ENCODE assay signal across 8 mouse cellular contexts in the genomic region with DNA sequence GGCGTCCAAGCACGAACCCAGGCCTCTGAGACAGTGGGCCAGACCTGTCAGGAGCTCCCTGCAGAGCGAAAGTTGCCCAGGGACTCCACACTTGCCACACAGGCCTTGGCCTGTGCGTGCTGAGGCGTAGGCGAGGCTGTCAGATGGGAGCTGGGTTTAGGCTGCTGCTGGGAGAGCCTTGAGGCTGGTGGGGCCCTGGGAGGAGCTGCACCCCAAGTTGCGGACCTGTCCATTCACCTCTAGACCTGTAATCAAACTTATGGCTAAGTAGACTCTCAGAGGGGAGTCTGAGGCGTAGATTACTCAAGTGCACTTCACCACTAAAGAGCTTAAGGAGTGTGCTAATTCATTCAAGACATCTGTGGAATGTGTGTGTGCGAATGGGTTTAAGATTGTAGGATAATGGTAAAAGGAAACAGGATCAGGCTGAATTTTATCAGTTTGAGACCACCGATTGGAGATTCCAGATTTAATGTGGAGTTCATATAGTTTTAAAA. TPM values are rescaled to one million over a fixed set of nuclear protein-coding genes. Genes with fewer than 3 reads are reported as not detected.
A peak's percentile ranks its signal among the peaks of the same experiment; 100 is the strongest.
DNase-seq lines count a peak whose midpoint lies in the region; ATAC-seq and TF ChIP-seq lines count a peak whose summit lies in the region.

No protein-coding gene starts in this region.

- peak overlapping the region; percentile 83 for H3K9ac ChIP-seq in ES-E14 (ENCODE audit: insufficient read depth, low read depth, low read length, poor library complexity, severe bottlenecking)
- peak overlapping the region; percentile 71 for H3K9ac ChIP-seq in hindbrain, embryonic 11.5 days (ENCODE audit: low read depth, low read length)

- H3K36me3 ChIP-seq in heart, embryonic 10.5 days: no peaks in the 10 kb centered on the region
- H3K36me3 ChIP-seq in ES-E14 (ENCODE audit: control insufficient read depth, insufficient read depth, low read length, poor library complexity, severe bottlenecking): no peaks in the 10 kb centered on the region
- H3K36me3 ChIP-seq in hindbrain, embryonic 11.5 days (ENCODE audit: control insufficient read depth, insufficient read depth, low read length): no peaks in the 10 kb centered on the region

- in situ Hi-C loops in ES-E14 (cut with MboI; ENCODE audit: low sequenced_read_pairs in 2 of 2, unreplicated experiment in 2 of 2): no loop called here

- no peaks in the 10 kb centered on the region for H3K9me3 ChIP-seq in heart, embryonic 10.5 days
- no peaks in the 10 kb centered on the region for H3K9me3 ChIP-seq in ES-E14 (ENCODE audit: control insufficient read depth, insufficient read depth, low read depth, low read length)
- no peaks in the 10 kb centered on the region for H3K9me3 ChIP-seq in hindbrain, embryonic 11.5 days (ENCODE audit: control insufficient read depth, low read length)

- peak overlapping the region; percentile 80 for H3K4me3 ChIP-seq in heart, embryonic 10.5 days
- H3K4me3 ChIP-seq in ES-E14 (ENCODE audit: insufficient read depth in 1 of 2, low read depth in 1 of 2, low read length in 2 of 2, poor library complexity in 1 of 2, severe bottlenecking in 1 of 2): peak overlapping the region; percentile 85 to 100
- H3K4me3 ChIP-seq in hindbrain, embryonic 11.5 days (ENCODE audit: low read depth, low read length): peak overlapping the region; percentile 43

- H3K27me3 ChIP-seq in heart, embryonic 10.5 days (ENCODE audit: insufficient read depth, poor library complexity, severe bottlenecking): no peaks in the 10 kb centered on the region
- no peaks in the 10 kb centered on the region for H3K27me3 ChIP-seq in hindbrain, embryonic 11.5 days (ENCODE audit: control insufficient read depth, insufficient read depth, low read length)

- H3K4me2 ChIP-seq in hindbrain, embryonic 11.5 days (replicated peaks; ENCODE audit: low read depth, low read length): peak overlapping the region; percentile 82

- peak overlapping the region; percentile 93 for H3K27ac ChIP-seq in heart, embryonic 10.5 days
- 0 out of 2 replicates have a peak overlapping the region, but pooled peaks have one; percentile 27 for H3K27ac ChIP-seq in ES-E14 (ENCODE audit: insufficient read depth, low read depth, low read length, poor library complexity, severe bottlenecking)
- H3K27ac ChIP-seq in hindbrain, embryonic 11.5 days (ENCODE audit: low read depth, low read length): peak overlapping the region; percentile 68; the same call in 1 of the 2 replicates

- WGBS in heart, embryonic 10.5 days: 8% methylated on average over 10 of the region's 10 CpGs
- 18% methylated on average over 10 of the region's 10 CpGs for WGBS in hindbrain, embryonic 11.5 days

- ATAC-seq in hindbrain, embryonic 11.5 days (ENCODE audit: low FRiP score): no peak

- intact Hi-C loops in heart, postnatal 25 days (cut with DNase I): loop anchor here (5.0 kb wide), 1 partner anchor 56 kb away; no protein-coding TSS in a partner anchor

- DNase-seq in heart, embryonic 10.5 days (ENCODE audit: low spot score): no peak
- no peak for DNase-seq in heart, postnatal 25 days (ENCODE audit: low spot score)
- DNase-seq in ES-E14 (ENCODE audit: low read depth, low spot score): no peak
- DNase-seq in hindbrain, embryonic 11.5 days (ENCODE audit: low spot score): no peak
- DNase-seq in lung, postnatal 25 days (ENCODE audit: low spot score): peak; percentile 71
- DNase-seq in B cell, adult 2 months: no peak
- no peak for DNase-seq in gastrocnemius, postnatal 25 days
- no peak for DNase-seq in adrenal gland, postnatal 14 days

- H3K4me1 ChIP-seq in heart, embryonic 10.5 days: peaks cover 17% of the 10 kb centered on the region
- peaks cover 2 to 4% of the 10 kb centered on the region in 2 experiments; a peak in 2 of 4 replicates for H3K4me1 ChIP-seq in ES-E14 (ENCODE audit: control insufficient read depth in 2 of 2, insufficient read depth in 2 of 2, low read length in 2 of 2, poor library complexity in 1 of 2)
- H3K4me1 ChIP-seq in hindbrain, embryonic 11.5 days (replicated peaks; ENCODE audit: control insufficient read depth, insufficient read depth, low read length): no peaks in the 10 kb centered on the region

TF ChIP-seq in ES-E14, 5 proteins besides CTCF, POLR2A, EP300 and RAD21:
- TF ChIP-seq CHD2 (IDR thresholded peaks at IDR 0.05; ENCODE audit: low read depth, low read length) (no peak), MAFK (IDR thresholded peaks at IDR 0.05; ENCODE audit: insufficient read depth, low read depth, low read length) (no peak), ZC3H11A (IDR thresholded peaks at IDR 0.05; ENCODE audit: borderline replicate concordance, low read depth, low read length) (no peak), HCFC1 (IDR thresholded peaks at IDR 0.05; ENCODE audit: borderline replicate concordance, insufficient read depth, low read length) (no peak), ZNF384 (IDR thresholded peaks at IDR 0.05; ENCODE audit: low read depth, low read length) (no peak)
TF ChIP-seq in ES-E14: peak in this region for 0.

RNA-seq across cellular contexts. Expression of gene Tcaim, which starts 0.6 kb away (rescaled TPM):
- polyA plus RNA-seq in heart, embryonic 10.5 days (2016; fragmentation: Nextera tagmentation; extraction: Ambion mirVana): 3.2 and 4.5 TPM in 2 replicates
- total RNA-seq in heart, postnatal 25 days (2021): 10 to 100 TPM; 49.6 to 50.8 TPM
- 3.4 and 4.5 TPM in 2 replicates for total RNA-seq in ES-E14 (2012; rRNA removed)
- 6.5 and 7.6 TPM in 2 replicates for polyA plus RNA-seq in hindbrain, embryonic 11.5 days (2014; fragmentation: Nextera tagmentation; extraction: Ambion mirVana)
- 10 to 100 TPM; 27.6 to 29.4 TPM for total RNA-seq in gastrocnemius, postnatal 25 days (2021)
- total RNA-seq in adrenal gland, postnatal 14 days (2021): 16.7 and 17.7 TPM in 2 replicates

RNA-seq across cellular contexts. Expression of gene Gm35549, which starts 37.9 kb away (rescaled TPM):
- polyA plus RNA-seq in heart, embryonic 10.5 days (2016; fragmentation: Nextera tagmentation; extraction: Ambion mirVana): not detected in 2 replicates
- not detected for total RNA-seq in heart, postnatal 25 days (2021)
- total RNA-seq in ES-E14 (2012; rRNA removed): 0.27 TPM in 1 of 2 replicates, not detected in the other
- 0.62 TPM in 1 of 2 replicates, not detected in the other for polyA plus RNA-seq in hindbrain, embryonic 11.5 days (2014; fragmentation: Nextera tagmentation; extraction: Ambion mirVana)
- not detected for total RNA-seq in gastrocnemius, postnatal 25 days (2021)
- total RNA-seq in adrenal gland, postnatal 14 days (2021): not detected in 2 replicates

RNA-seq across cellular contexts. Expression of gene Topaz1, which starts 58.7 kb away (rescaled TPM):
- 0.10 and 0.18 TPM in 2 replicates for polyA plus RNA-seq in heart, embryonic 10.5 days (2016; fragmentation: Nextera tagmentation; extraction: Ambion mirVana)
- total RNA-seq in heart, postnatal 25 days (2021): not detected
- 0.48 and 0.49 TPM in 2 replicates for total RNA-seq in ES-E14 (2012; rRNA removed)
- not detected in 2 replicates for polyA plus RNA-seq in hindbrain, embryonic 11.5 days (2014; fragmentation: Nextera tagmentation; extraction: Ambion mirVana)
- total RNA-seq in gastrocnemius, postnatal 25 days (2021): not detected
- total RNA-seq in adrenal gland, postnatal 14 days (2021): not detected in 2 replicates

RNA-seq across cellular contexts. Expression of gene Zfp445, which starts 59.9 kb away (rescaled TPM):
- polyA plus RNA-seq in heart, embryonic 10.5 days (2016; fragmentation: Nextera tagmentation; extraction: Ambion mirVana): 47.4 and 50.7 TPM in 2 replicates
- total RNA-seq in heart, postnatal 25 days (2021): 10 to 100 TPM; 78.6 to 88.5 TPM
- 80.8 and 84.1 TPM in 2 replicates for total RNA-seq in ES-E14 (2012; rRNA removed)
- polyA plus RNA-seq in hindbrain, embryonic 11.5 days (2014; fragmentation: Nextera tagmentation; extraction: Ambion mirVana): 75.0 and 77.3 TPM in 2 replicates
- 10 to 100 TPM; 31.3 to 34.4 TPM for total RNA-seq in gastrocnemius, postnatal 25 days (2021)
- total RNA-seq in adrenal gland, postnatal 14 days (2021): 100 and 106 TPM in 2 replicates

Comparison
In these comparisons a context has a peak if more than half of its experiments do, and no peak if none do; other contexts are left out.
1. H3K27ac ChIP-seq: peak in every context shown above with its lines; median percentile 93 in heart, embryonic 10.5 days; 68 in hindbrain, embryonic 11.5 days; 27 in ES-E14.